Mouse (Mus musculus): ENCODE measurements around the gene Entpd1. TPM values are rescaled to one million over a fixed set of nuclear protein-coding genes. Genes with fewer than 3 reads are reported as not detected.

Entpd1 gene
- polyA plus RNA-seq, 2 experiments = 7.4 to 9.8 TPM

- Histone ChIP-seq H3K36me3 (ENCODE audit: control insufficient read depth, insufficient read depth, low read length) (no peaks in the 10 kb centered on the region), H3K4me3 (replicated peaks; ENCODE audit: low read length) (no peak overlapping the region), H3K4me1 (ENCODE audit: control insufficient read depth, insufficient read depth, low read length) (peaks cover 11% of the 10 kb centered on the region), H3K27me3 (ENCODE audit: control insufficient read depth, insufficient read depth, low read length) (0 out of 2 replicates have a peak, but pooled peaks cover 6% of the 10 kb centered on the region), H3K9ac (ENCODE audit: low read depth, low read length, severe bottlenecking) (no peak overlapping the region), H3K4me2 (replicated peaks; ENCODE audit: low read depth, low read length, severe bottlenecking) (no peak overlapping the region), H3K9me3 (ENCODE audit: control insufficient read depth, low read length) (no peaks in the 10 kb centered on the region), H3K27ac (replicated peaks; ENCODE audit: low read depth, low read length) (no peak overlapping the region)
- 90% methylated on average over 6 of the region's 6 CpGs for WGBS
- no peak for TF ChIP-seq POLR2A (IDR thresholded peaks at IDR 0.05; ENCODE audit: borderline replicate concordance, extremely low read depth, insufficient read depth, insufficient read length)
- DNase-seq (ENCODE audit: low spot score) (no peak), ATAC-seq (ENCODE audit: low FRiP score, low read depth) (no peak)
Observed at GRCm38 (mm10) chr19:40661874-40662273, 49.7 kb downstream of the Entpd1 start.

GRCm38 (mm10) chr19:40662727-40663126 is 50.6 kb downstream of the Entpd1 start:
- DNase-seq (ENCODE audit: low spot score) = no peak
- TF ChIP-seq POLR2A (IDR thresholded peaks at IDR 0.05; ENCODE audit: borderline replicate concordance, extremely low read depth, insufficient read depth, insufficient read length) = no peak
- Histone ChIP-seq H3K4me1 (ENCODE audit: control insufficient read depth, insufficient read depth, low read length) (peaks cover 11% of the 10 kb centered on the region), H3K27ac (replicated peaks; ENCODE audit: low read depth, low read length) (no peak overlapping the region), H3K4me3 (replicated peaks; ENCODE audit: low read length) (no peak overlapping the region), H3K36me3 (ENCODE audit: control insufficient read depth, insufficient read depth, low read length) (no peaks in the 10 kb centered on the region), H3K27me3 (ENCODE audit: control insufficient read depth, insufficient read depth, low read length) (0 out of 2 replicates have a peak, but pooled peaks cover 6% of the 10 kb centered on the region), H3K4me2 (replicated peaks; ENCODE audit: low read depth, low read length, severe bottlenecking) (no peak overlapping the region), H3K9me3 (ENCODE audit: control insufficient read depth, low read length) (no peaks in the 10 kb centered on the region), H3K9ac (ENCODE audit: low read depth, low read length, severe bottlenecking) (no peak overlapping the region)
- WGBS = 39% methylated on average over 2 of the region's 2 CpGs
- no peak for ATAC-seq (ENCODE audit: low FRiP score, low read depth)

GRCm38 (mm10) chr19:40665778-40666177 is 53.6 kb downstream of the Entpd1 start:
- Histone ChIP-seq H3K4me1 (ENCODE audit: control insufficient read depth, insufficient read depth, low read length) (no peaks in the 10 kb centered on the region), H3K4me3 (replicated peaks; ENCODE audit: low read length) (no peak overlapping the region), H3K36me3 (ENCODE audit: control insufficient read depth, insufficient read depth, low read length) (no peaks in the 10 kb centered on the region), H3K9ac (ENCODE audit: low read depth, low read length, severe bottlenecking) (no peak overlapping the region), H3K4me2 (replicated peaks; ENCODE audit: low read depth, low read length, severe bottlenecking) (no peak overlapping the region), H3K9me3 (ENCODE audit: control insufficient read depth, low read length) (no peaks in the 10 kb centered on the region), H3K27me3 (ENCODE audit: control insufficient read depth, insufficient read depth, low read length) (no peaks in the 10 kb centered on the region), H3K27ac (replicated peaks; ENCODE audit: low read depth, low read length) (no peak overlapping the region)
- 74% methylated on average over 7 of the region's 7 CpGs for WGBS
- no peak for TF ChIP-seq POLR2A (IDR thresholded peaks at IDR 0.05; ENCODE audit: borderline replicate concordance, extremely low read depth, insufficient read depth, insufficient read length)
- no peak for DNase-seq (ENCODE audit: low spot score)
- no peak for ATAC-seq (ENCODE audit: low FRiP score, low read depth)

GRCm38 (mm10) chr19:40667111-40667510 is 54.9 kb downstream of the Entpd1 start:
- no peak overlapping the region for H3K9ac ChIP-seq (ENCODE audit: low read depth, low read length, severe bottlenecking)
- no peaks in the 10 kb centered on the region for H3K9me3 ChIP-seq (ENCODE audit: control insufficient read depth, low read length)
- no peak for DNase-seq (ENCODE audit: low spot score)
- no peaks in the 10 kb centered on the region for H3K27me3 ChIP-seq (ENCODE audit: control insufficient read depth, insufficient read depth, low read length)
- H3K4me1 ChIP-seq (ENCODE audit: control insufficient read depth, insufficient read depth, low read length) = no peaks in the 10 kb centered on the region
- WGBS = 82% methylated on average over 6 of the region's 6 CpGs
- H3K4me2 ChIP-seq (replicated peaks; ENCODE audit: low read depth, low read length, severe bottlenecking) = no peak overlapping the region
- no peak for ATAC-seq (ENCODE audit: low FRiP score, low read depth)
- no peak for TF ChIP-seq POLR2A (IDR thresholded peaks at IDR 0.05; ENCODE audit: borderline replicate concordance, extremely low read depth, insufficient read depth, insufficient read length)
- no peak overlapping the region for H3K4me3 ChIP-seq (replicated peaks; ENCODE audit: low read length)
- H3K36me3 ChIP-seq (ENCODE audit: control insufficient read depth, insufficient read depth, low read length) = no peaks in the 10 kb centered on the region
- H3K27ac ChIP-seq (replicated peaks; ENCODE audit: low read depth, low read length) = no peak overlapping the region

GRCm38 (mm10) chr19:40675329-40675728 is 63.2 kb downstream of the Entpd1 start:
- H3K4me3 ChIP-seq (replicated peaks; ENCODE audit: low read length) = no peak overlapping the region
- TF ChIP-seq POLR2A (IDR thresholded peaks at IDR 0.05; ENCODE audit: borderline replicate concordance, extremely low read depth, insufficient read depth, insufficient read length) = no peak
- no peaks in the 10 kb centered on the region for H3K9me3 ChIP-seq (ENCODE audit: control insufficient read depth, low read length)
- H3K4me1 ChIP-seq (ENCODE audit: control insufficient read depth, insufficient read depth, low read length) = no peaks in the 10 kb centered on the region
- WGBS = 84% methylated on average over 5 of the region's 5 CpGs
- no peak overlapping the region for H3K27ac ChIP-seq (replicated peaks; ENCODE audit: low read depth, low read length)
- no peaks in the 10 kb centered on the region for H3K36me3 ChIP-seq (ENCODE audit: control insufficient read depth, insufficient read depth, low read length)
- ATAC-seq (ENCODE audit: low FRiP score, low read depth) (no peak), DNase-seq (ENCODE audit: low spot score) (no peak)
- H3K27me3 ChIP-seq (ENCODE audit: control insufficient read depth, insufficient read depth, low read length) = no peaks in the 10 kb centered on the region
- no peak overlapping the region for H3K4me2 ChIP-seq (replicated peaks; ENCODE audit: low read depth, low read length, severe bottlenecking)
- no peak overlapping the region for H3K9ac ChIP-seq (ENCODE audit: low read depth, low read length, severe bottlenecking)

GRCm38 (mm10) chr19:40678087-40678486 is 65.9 kb downstream of the Entpd1 start:
- Histone ChIP-seq H3K4me3 (replicated peaks; ENCODE audit: low read length) (no peak overlapping the region), H3K36me3 (ENCODE audit: control insufficient read depth, insufficient read depth, low read length) (no peaks in the 10 kb centered on the region), H3K9me3 (ENCODE audit: control insufficient read depth, low read length) (no peaks in the 10 kb centered on the region), H3K4me1 (ENCODE audit: control insufficient read depth, insufficient read depth, low read length) (no peaks in the 10 kb centered on the region), H3K27ac (replicated peaks; ENCODE audit: low read depth, low read length) (no peak overlapping the region), H3K27me3 (ENCODE audit: control insufficient read depth, insufficient read depth, low read length) (no peaks in the 10 kb centered on the region), H3K4me2 (replicated peaks; ENCODE audit: low read depth, low read length, severe bottlenecking) (no peak overlapping the region), H3K9ac (ENCODE audit: low read depth, low read length, severe bottlenecking) (no peak overlapping the region)
- ATAC-seq (ENCODE audit: low FRiP score, low read depth) (no peak), DNase-seq (ENCODE audit: low spot score) (no peak)
- whole genome bisulfite sequencing = 68% methylated on average over 6 of the region's 6 CpGs
- TF ChIP-seq POLR2A (IDR thresholded peaks at IDR 0.05; ENCODE audit: borderline replicate concordance, extremely low read depth, insufficient read depth, insufficient read length) = no peak

Data from limb, embryonic 14.5 days (tissue).